Mouse (Mus musculus): ENCODE measurements around the gene Mff.

The Mff gene

DNA sequence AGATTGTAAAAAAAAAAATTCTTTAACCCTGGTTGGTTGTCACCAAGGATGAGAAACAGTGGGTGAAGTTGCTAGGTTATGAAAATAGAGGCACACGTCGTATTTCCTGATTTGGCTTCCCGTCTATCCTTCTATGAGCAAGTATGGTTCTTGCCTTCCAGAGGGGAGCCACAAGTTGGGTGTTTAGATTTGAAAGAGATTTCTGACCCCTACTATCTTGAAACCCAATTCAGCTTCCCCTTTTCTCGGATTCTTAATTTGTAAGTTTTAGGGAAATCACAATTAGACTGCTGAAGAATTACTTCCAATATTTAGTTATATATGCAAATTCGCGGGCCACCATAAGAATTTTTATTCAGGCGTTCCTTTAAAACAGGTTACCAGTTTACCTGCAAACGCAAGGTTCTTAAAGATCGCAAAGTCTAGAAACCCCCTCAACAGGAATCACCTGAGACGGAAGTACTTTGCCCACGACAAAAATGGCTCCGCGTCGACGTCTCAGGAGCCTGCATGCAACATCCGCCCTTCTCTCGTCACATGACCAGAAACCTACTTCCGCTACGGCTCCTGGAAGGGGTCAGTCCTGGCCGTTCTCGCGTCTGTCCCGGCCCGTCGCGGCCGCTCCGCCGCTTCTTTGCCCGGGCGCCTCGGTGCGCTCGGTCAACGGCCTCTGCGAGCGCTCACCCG, at the start of gene Mff:
Gene Mff (plus strand): TSS at position 552 of the 687 bp plus-strand sequence.
- peak; percentile 94 for DNase-seq

DNA sequence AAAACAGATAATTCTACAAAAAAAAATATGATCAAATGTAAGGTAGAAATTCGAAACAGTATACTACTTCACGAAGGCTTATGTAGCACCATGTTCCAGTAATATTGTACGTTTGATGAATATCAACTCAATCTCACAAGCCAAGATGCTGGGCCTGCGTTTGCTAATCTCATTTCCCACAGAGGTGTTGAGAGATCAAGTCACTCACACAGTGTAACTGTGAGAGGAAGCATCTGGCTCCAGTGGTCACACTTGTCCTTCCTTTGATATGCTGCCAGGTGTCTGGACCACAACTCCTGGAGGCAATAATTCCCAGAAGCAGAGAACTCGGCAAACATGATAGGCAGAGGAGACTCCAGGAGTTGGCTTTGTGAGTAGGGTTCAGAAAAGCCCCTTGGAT, 38.4 kb upstream of the Mff start:
- DNase-seq, result no peak

DNA sequence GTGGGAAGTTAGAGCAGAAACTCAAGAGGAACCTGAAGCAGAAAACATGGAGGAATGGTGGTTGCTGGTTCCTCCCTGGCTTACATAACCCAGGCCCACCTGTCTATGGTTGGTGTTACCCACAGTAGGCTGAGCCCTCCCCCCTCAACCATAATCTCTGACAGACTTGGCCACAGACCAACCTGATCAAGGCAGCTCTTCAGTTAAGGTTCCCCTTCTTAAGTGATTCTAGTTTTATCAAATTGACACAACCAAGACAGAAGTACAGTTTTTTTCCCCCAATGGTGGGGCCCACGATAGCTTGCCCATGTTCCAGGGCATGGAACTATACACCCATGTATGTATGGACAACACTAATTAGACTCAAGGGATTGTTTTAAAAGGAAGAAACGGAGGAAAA, 37.8 kb upstream of the Mff start:
- no peak for DNase-seq

DNA sequence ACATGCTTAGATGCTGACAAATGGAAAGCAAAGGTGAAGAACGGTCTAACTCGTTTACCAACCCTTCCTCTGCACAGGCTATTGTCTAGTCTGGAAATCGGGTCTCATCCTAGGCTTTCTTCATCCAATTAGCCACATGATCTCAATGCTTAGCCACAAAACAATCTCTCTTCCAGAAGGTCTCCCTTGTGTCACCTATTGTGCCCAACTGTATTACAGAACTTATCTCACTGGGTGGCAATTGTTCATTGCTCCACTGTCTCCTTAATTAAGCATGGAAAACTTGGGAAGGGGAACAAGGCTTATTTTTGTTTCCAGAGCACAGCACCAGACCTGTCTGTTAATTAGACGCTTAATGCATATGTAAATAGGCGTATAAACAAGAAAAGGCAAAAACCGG, 36.8 kb upstream of the Mff start:
- no peak for DNase-seq

DNA sequence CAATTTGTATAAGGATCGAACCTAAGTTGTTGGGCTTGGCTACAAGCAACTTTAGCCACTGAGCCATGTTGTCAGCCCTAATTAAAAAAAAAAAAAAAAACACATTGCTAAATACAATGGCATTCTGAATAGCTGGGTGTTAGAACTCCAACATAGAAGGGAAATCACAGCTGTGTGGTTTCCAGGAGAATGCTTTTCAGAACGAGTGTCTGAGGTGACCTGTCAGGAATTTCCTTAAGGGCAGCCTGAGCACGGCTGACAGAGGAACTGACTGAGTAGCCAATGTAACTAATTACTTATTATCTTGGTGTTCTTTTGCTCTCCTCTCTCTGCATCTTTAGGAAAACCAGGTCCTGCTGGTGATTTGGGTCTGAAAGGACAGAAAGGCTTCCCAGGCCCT, 28.8 kb upstream of the Mff start:
- DNase-seq, result no peak

DNA sequence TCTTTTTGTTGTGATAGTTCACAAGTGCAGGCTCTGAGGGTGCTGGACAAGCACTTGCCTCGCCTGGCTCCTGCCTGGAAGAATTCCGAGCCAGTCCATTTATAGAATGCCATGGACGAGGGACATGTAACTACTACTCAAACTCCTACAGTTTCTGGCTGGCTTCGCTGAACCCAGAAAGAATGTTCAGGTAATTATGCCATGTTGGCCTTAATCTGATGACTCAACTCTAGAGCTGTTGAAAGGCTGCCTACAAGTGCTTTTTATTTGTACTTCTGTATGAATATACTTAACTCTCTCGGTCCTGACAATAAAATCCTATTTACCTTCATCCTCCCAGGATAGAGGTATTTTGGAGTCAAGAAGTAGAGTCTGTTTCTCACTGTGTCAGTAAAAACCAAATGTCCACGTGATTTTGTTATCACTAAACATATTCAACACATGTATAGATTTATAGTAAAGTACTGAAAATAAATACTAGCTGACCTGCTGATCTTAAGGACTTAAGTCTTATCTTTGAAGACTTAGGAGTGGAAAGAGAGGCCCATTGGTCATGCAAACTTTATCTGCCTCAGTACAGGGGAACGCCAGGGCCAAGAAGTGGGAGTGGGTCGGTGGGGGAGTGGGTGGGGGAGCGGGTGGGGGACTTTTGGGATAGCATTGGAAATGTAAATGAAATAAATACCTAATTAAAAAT, 6.7 kb upstream of the Mff start:
- no peak for DNase-seq

DNA sequence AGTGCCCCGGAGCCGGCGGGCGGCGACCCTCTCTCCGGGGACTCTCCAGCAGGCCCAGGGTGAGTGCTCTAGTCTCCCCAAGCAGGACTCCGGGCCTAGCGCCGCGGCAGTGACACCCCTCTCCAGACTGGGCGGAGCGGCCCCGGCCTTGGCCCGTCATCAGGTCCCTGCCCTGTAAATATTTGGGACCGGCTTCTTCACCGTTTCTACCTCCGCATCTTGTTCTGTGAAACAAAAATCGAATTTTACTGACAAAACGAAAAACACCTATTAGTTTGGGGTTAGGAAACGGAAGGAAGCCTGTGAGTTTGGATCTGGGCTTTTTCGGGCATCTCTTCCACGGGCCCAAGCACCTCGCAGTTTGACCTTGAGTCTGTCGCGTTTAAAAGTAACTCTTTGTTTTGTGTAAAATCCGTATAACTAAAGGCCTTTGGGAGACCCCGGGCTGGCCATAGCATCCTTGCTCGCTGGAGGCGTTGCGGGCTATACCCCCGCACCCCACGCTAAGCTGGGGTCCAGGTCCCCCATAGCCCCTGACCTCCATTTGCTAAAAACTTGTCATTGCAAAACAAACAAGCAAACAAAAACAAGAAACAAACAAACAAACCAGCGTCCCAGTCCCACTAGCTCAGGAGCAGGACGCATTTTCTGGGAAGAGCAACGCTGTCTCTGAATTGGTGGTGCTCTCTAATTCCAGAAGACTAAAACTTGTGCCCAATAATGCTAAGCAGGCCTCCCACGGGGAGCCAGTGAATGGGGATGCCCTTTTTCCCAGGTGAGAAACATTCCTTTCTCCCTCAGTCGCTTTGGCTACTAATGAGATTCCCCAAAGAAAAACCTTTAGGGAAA, 560 bp downstream of the Mff start:
- no peak for DNase-seq

DNA sequence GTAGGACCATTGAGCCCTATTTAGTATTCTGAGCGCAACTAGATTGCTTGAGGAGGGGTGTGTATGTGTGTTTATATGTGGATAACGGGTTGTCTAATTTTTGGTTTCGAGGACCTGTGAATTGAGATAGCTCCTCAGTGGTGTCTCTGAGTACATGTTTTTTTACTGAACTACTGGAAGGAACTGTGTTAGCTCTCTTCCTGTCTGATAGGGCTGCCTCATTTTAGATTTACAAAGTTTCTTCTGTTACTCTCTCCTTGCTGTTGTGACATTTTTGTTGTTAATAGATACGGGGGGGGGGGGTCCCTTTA, 1.1 kb downstream of the Mff start:
- DNase-seq, result no peak

DNA sequence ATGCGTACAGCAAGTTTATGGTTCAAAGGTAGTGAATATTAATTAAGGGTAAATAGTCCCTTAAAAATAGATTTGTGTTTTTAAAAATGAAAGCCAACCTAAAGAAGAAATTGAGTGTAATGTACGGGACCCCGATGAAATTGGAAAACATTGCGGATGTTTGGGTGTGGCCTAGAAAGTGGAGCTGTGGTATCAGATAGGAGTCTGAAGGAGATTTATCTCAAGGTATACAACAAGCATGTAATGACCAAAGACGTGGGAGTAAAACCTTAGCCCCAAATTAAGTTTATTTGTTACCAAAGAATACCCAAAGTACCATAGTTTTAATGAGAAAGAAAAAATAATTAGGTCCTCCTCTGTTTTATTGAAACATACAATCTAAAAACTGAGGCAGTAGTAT, 1.8 kb downstream of the Mff start:
- no peak for DNase-seq

DNA sequence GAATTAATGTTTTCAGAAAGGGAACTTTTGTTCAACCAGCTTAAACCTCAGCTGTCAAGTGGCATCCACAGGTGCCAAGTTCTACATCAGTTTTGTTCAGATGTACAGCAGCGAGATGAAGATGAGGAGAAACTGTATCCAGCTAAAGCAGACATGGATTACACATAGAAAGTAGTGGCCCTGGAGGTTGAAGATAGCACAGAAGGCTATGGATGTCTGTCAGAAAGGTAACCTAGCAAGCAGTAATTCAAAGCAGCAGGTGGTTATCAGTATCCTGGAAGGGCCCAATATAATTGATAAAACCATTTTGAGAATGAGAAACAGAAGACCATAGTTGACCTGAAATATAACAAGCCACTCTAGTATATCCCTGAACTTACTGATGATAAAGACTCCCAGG, 8.7 kb downstream of the Mff start:
- no peak for DNase-seq

DNA sequence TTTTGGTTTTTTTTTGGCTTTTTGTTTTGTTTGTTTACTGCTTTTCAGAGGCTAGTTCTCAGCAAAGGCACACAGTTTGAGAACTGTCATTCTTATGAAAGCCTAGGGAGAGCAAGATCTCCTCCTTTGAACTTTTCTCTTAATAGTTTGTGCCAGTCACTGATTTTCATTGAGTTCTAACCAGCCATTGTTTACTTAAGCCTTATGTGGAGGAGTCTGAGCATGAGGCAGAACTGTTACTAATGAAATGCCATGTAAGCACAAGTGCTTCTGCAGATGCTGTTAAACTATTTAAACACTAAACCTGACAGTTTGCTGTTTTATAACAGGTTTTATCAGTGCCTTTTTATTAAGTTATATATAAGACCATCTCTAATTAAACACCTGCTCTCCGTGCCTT, 13.4 kb downstream of the Mff start:
- no peak for DNase-seq

DNA sequence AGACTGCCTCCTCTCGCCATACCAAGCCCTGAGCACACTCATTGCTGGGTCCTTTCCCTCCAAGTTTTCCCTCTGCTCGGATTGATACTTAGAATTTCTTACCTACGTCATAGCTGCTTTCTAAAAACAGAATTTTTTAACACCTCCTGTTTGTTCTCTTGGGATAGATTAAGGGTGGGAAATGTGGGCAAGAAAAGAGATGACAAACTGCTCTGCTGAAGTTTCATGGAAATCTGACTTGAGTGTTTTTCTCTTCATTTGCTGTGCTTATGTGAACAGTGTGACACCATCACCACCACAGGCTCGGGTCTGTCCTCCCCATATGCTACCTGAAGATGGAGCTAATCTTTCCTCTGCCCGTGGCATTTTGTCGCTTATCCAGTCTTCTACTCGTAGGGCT, 16.8 kb downstream of the Mff start:
- DNase-seq, result no peak

DNA sequence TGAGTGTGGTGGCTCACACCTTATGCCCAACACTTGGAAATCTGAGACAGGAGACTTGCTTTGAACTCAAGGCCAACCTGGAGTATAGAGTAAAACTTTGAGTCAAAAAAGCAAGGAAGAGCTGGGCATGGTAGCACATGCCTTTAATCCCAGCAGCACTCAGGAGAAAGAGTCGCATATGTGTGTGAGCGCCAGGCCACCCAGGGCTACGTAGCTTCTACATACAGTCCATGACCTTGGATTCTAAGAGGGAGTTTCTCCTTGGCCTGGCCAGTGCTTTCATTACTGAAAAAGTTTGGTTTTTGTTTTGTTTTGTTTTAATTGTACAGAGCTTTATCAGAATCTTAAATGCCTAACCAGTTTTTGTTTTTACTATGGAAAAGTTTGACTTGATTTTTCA, 19.3 kb downstream of the Mff start:
- no peak for DNase-seq

DNA sequence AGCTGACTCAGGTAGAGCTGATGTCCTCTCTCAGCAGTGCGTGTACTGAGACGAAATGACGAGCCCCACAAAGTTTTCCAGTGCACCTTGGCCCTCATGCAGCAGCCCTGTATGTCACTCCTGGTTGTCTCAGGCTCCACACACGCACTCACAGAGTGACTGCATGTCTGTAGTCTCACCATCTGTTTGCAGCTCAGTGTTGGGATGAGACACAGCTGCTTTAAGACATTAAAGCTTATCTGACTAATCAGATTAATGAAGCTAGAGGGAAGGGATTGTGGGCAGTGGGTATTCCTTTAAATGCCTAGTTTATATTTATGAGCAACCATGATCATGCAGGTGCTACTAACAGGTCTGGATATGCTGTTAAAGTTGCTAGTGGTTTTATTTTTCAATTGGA, 21.7 kb downstream of the Mff start:
- DNase-seq, result no peak

DNA sequence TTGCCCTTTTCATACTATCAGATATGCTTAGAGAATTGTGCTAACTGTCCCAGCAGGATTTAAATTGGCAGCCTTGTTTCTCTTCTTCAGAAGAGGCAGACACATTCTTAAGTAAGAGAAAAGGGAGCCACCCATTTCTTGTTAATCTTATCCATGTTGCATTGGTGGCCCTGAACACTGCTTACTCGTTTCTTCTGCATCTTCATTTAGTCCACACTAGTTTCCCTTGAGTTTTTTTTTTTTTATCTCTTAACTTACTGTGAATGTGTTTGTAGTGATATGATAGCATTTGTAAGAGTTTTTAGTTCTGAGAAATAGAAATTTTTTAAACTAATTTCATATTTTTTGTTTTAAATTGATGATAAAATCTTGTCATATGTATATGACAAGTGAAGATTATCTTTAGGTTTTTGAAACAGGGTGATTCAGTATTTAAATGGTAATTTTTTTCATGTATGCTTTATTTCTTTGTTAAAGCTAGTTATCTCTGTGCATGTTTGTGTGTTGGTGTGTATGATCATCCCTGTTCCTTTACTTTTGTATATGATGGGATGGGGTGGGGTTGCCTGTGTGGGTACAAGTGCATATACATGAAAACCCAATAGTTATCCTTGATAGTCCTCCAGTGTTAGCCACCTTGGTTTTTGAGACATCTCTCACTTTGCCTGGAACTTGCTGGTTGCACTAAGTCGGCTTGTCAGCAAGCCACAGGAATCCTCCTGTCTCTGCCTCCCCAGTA, 23.2 kb downstream of the Mff start:
- DNase-seq, result no peak

DNA sequence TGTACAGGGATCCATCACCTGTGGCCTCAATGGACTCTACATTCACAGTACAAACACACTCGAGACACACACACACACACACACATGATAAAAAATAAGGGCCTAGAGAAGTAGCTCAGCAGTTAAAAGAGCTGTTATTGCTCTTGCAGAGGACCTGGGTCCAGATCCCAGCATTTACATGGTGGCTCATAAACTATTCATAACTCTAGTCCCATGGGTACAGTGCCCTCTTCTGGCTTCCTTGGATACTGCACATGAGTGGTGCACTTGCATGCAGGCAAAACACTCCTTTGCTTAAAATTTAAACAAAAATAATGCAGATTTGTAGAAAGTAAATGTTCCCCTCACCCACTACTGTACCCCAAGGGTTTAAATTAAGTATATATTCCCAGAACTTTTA, 34.8 kb downstream of the Mff start:
- no peak for DNase-seq

DNA sequence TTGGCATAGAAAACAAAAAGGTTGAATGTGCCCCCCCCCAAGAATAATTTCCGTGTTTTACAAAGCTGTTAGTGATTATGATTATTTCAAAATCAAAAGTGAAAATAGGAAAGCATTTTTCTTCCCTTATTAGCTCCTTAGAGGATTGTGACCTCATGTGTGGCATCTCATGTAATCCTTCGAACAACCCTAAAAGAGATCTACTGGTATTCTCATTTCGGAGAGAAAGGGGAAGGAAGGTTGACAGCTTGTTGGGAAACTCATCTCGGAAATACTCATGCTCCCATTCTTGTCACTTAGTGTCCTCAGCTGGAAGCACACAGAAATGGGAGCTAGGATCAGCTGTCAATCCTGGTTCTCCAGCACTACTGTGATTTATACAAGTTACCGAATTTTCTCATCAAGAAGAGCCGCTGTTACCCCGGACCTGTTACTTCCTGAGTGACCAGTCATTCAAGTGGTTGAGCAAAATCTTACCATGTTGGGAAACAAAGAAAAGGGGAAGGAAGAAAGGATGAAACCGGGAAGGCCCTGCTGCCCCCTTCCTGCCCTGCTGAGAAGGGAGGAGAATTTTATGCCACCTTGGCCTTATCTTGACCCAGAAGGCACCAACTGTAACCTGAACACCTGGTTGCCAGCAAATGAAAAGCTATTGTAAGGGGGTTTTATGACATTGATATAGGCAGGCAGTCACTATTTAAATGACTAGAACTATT, 36.9 kb downstream of the Mff start:
- DNase-seq, result no peak

DNA sequence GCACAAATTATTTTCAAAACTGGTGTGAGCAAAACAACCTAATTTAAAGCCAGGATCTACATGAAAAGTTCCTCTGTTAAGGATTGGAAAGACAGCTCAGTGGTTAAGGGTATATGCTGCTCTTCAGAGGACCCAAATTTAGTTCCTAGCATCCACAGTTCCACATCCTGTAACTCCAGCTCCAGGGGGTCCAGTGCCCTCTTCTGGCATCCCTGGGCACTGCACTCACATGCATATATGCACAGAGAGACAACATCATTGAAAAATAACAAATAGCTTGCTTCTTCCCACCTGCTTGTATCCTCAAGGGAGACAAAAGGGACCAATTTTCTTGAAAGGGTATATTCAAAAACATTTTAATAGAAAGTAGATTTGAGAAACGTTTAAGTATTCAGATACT, 37.6 kb downstream of the Mff start:
- DNase-seq, result no peak

DNA sequence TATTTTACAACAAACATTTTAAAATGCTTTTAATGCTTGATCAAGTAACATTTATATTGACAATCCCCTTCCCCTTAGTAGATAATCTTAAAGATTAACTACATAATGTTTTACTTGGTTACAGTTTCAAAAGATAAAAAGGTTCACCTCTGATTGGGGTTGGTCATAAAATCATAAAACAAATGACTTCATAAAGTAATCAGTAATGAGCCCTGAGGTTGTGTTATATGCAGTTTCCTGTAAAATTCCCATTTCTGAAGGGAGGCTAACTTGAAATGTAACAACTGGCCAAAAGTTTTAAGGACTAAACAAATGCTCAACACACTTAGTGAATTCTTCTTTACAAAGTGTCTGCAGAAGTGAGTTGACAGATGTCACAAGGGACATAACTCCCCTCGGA, 41.5 kb downstream of the Mff start:
- no peak for DNase-seq

DNA sequence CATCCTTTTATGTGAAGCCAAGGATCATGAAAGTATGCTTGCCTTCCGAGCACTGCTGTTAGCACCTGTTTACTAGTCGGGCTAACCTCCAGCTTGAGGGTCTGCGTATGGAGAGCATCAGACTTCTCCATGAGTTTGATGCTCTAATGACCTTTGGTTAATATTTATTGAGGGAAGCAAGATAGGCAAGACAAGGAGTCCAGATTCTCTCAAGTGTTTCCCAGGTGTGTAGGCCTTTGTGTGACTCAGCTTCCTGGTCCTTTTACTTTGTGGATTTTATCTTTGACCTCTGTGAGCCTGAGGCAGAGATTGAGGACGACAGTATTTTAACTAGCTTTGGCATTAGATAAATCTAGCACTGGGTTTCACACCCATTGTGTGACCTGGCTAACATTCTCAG, 42.0 kb downstream of the Mff start:
- no peak for DNase-seq

DNA sequence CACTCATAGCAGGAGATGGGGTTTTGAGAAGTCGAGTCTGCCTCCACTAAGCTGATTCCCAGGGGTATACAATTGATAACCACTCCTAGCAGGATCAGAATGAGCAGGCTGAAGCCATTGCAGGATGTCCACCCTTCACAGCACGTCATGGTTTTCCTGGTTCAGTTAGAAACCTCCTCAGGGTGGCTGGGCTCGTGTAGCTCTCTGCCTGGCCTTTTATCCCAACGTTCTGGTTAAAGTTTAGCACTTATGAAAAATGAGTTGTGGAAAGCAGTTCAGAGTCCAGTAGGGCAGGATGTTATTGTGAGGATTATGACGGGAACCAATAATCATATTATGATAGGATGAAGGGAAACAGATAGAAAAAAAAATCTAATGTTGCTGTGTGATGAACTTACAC, 43.6 kb downstream of the Mff start, which contains the start of gene Tm4sf20:
Gene Tm4sf20 (minus strand): TSS at position 193 of the 400 bp plus-strand sequence.
- no peak for DNase-seq

DNA sequence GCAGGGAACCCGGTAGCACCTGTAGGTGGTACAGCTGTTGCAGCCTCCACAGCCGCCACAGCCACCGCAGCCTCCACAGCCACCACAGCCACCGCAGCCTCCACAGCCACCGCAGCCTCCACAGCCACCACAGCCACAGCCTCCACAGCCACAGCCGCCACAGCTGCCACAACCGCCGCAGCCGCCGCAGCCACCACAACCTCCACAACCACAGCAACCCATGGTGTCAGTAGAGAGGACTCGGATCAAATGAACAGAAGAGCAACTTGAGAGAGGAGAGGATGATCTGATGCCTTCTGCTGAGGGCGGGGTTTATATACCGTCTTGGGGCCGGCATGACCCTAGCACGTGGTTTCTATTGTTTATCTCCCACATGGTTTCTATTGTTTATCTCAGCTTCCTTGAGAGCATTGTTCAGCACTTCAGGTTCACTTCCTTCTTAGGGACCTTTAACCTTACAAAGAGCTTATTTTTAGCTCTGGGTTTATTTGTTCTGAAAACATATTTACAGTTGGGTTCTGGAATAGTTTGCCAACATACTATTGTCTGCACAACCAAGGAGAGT, 46.4 kb downstream of the Mff start, which contains the start of gene Gm47791:
Gene Gm47791 (minus strand): TSS at position 222 of the 565 bp plus-strand sequence.
- DNase-seq, result no peak

Data from cerebellum, postnatal 14 days (tissue).